Mouse (Mus musculus) cortical plate, adult 2 months (tissue): ENCODE data around the gene Fndc5. TPM values are rescaled to one million over a fixed set of nuclear protein-coding genes. Genes with fewer than 3 reads are reported as not detected.
A peak's percentile ranks its signal among the peaks of the same experiment; 100 is the strongest.

ENCODE experiments used
- H3K27ac ChIP-seq: fragments of 200-500 bp; 2 replicates; pipeline ENCODE4 v1.5.1; 2012; ENCODE audit warnings: low read length, control low read depth, inconsistent platforms; ENCODE audit not compliant: insufficient read depth
- H3K4me1 ChIP-seq: fragments of 200-500 bp; 2 replicates; pipeline ENCODE4 v1.6.1; 2011; ENCODE audit warnings: low read length; ENCODE audit not compliant: control insufficient read depth, insufficient read depth
- H3K4me3 ChIP-seq: fragments of 200-500 bp; 2 replicates; pipeline ENCODE4 v1.5.1; 2011; ENCODE audit warnings: mild to moderate bottlenecking, low read length, control low read depth; ENCODE audit not compliant: insufficient read depth
- CTCF ChIP-seq: fragments of 200-500 bp; IDR thresholded peaks from 2 replicates; pipeline ENCODE4 v1.5.1; 2011; ENCODE audit warnings: mild to moderate bottlenecking, control low read depth, low read length; ENCODE audit not compliant: insufficient read depth; ENCODE audit errors: extremely low read depth
- POLR2A ChIP-seq: fragments of 200-500 bp; IDR thresholded peaks from 2 replicates; pipeline ENCODE4 v1.6.1; 2011; ENCODE audit warnings: mild to moderate bottlenecking, low read length, control low read depth; ENCODE audit not compliant: insufficient read depth; ENCODE audit errors: extremely low read depth
- polyA plus RNA-seq: library from polyadenylated mRNA; depleted of rRNA; stranded (reverse); fragments of >200 nt; gene quantifications from 2 replicates; pipeline ENCODE4 v1.2.3, GENCODE M21; 2012

Gene Fndc5
- polyA plus RNA-seq, 1 experiment = 72.0 TPM

DNA sequence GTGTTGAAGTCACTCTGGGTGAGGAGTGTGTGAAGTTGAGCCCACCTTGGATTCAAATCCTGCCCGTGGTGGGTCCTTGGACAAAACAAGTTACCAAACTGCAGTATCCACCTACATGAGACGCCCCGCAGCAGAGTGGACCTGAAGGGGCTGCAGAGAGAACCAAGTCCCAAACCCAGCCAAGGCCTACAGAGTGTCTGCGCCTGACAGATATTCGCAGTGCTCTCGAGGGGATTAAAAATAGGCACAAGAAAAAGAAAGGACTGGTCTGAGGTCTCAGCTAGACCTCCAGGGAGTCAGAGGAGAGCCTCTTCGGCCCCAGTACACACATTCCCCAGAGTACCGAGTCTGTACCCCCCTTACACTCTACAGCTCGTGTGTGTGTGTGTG is 615 bp upstream of the Fndc5 start:
- Histone ChIP-seq H3K4me3 (peak overlapping the region; percentile 57), H3K27ac (peak overlapping the region; percentile 90), H3K4me1 (peaks cover 4% of the 10 kb centered on the region; the same call in 1 of the 2 replicates)
- TF ChIP-seq CTCF (no peak), POLR2A (no peak)

DNA sequence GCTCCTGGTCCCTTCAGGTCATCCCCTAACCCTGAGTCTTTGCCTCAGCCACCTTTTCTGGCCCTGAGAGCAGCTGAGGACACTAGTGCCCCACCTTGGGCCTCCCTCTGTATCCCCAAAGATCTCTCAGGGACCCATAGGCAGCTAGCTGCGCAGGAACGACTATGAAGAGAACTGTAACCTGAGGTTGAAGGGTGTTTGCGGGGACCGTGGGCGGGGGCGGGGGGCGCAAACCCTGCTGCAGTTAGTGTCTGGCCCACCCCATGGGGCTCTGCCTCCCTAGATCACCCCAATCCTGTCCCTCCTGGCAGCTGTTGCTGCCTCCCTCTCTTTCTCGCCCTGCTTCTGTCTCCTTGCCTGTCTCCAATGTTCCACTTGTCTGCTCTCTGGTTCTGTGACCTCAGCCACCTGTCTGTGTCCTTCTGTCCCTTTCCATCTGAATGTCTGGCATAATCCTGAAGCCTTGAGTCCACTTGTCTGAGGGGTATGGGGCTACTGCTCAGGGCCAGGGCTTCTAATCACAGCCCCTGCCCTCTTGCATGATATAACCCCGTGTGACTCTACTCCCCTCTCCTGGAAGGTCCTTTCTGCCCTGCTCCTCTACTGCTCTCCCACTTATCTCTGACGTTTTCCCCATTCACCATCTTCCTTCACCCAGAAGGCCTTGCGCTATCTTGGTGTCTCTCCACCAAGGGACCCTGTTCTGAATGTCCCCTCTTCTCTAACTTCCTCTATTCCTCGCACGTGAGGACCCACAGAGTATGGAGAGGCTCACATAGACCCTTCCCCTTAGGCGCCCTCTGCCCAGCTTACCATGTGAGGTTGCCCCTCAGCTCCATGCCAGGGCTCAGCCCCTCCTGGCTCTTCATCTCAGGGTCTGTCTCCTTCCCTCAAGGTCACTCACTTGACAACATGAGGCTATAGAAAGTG is 858 bp downstream of the Fndc5 start:
- peak overlapping the region; percentile 57 for H3K4me3 ChIP-seq
- peaks cover 8% of the 10 kb centered on the region for H3K4me1 ChIP-seq
- TF ChIP-seq POLR2A (no peak), CTCF (no peak)
- H3K27ac ChIP-seq = peak overlapping the region; percentile 75; the same call in 1 of the 2 replicates

DNA sequence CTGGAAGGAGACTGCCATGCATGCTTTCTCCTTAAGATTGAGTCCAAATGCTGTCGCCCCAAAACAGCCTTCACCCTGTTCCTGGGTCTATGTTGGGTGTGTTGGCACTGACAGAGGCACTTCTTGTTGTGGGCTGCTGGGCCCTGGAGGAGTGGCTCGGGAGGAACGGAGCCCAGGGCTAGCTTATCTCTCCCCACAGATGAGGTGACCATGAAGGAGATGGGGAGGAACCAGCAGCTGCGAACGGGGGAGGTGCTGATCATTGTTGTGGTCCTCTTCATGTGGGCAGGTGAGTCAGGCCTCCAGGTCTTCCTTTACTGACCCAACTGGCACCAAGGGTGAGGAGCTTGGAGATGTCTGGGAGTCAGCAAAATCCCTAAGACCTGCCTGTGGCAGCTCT is 2.8 kb downstream of the Fndc5 start:
- peaks cover 13% of the 10 kb centered on the region for H3K4me1 ChIP-seq

GRCm38 (mm10) chr4:129140808-129141207 is 4.0 kb downstream of the Fndc5 start:
- Histone ChIP-seq H3K27ac (no peak overlapping the region), H3K4me3 (no peak overlapping the region), H3K4me1 (peaks cover 15% of the 10 kb centered on the region)
- TF ChIP-seq CTCF (no peak), POLR2A (no peak)

More for the DNA sequence above, 2.8 kb downstream of the Fndc5 start:
- Histone ChIP-seq H3K27ac (no peak overlapping the region), H3K4me3 (no peak overlapping the region)
- TF ChIP-seq POLR2A (no peak), CTCF (no peak)

- TF ChIP-seq CTCF = no peak
- no peak for TF ChIP-seq POLR2A
- Histone ChIP-seq H3K4me3 (no peak overlapping the region), H3K27ac (peak overlapping the region; percentile 49), H3K4me1 (peaks cover 16% of the 10 kb centered on the region)
These were observed 5.0 kb downstream of the Fndc5 start for GRCm38 (mm10) chr4:129141560-129142438.

DNA sequence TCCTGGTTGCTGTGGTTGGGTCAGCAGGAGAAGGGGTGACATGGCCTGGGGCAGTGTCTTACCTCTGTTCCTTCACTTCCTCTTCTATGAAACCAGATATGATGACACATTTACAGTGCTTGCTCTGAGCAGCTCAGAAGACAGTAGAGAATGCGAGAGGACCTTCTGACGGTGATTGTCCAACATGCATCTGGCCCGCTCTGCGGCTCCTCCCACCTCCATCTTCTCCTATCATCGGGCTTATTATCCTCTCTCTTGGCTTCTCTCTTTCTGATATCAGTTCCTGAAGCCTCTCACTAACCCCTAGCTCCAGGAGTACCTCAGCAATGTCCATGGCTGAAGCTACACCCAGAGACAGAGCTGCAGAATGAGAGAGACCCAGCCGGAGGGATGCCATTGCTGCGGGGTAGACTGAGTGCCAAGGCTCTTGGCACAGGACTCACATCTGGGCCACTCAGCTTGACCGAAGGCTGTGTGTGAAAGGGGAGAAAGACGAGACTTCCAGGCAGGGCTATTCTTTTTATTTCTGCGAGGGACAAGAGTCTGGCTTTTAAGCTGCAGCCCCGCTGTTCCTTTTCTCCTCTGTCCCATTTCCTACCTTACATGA is 5.7 kb downstream of the Fndc5 start:
- Histone ChIP-seq H3K4me3 (no peak overlapping the region), H3K27ac (no peak overlapping the region), H3K4me1 (peaks cover 16% of the 10 kb centered on the region)
- TF ChIP-seq CTCF (no peak), POLR2A (no peak)

DNA sequence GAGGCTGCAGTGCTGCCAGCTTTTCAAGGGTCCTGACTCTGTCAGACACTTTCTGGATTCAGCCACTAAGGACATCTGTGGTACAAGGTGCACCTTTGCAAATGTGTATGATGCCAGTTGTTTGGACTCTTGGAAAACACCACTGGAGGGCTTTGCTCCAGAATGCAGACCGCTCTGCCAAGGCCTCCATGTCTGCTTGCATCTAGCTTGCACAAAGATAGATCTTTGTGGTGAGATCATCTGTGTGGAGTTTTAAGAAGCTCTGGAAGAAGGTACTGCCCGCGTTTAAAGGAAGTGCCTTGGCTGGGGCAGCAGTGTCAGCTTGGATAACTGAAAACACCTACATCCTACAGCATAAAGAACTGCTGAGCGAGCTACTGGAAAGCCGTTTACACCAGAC is 6.7 kb downstream of the Fndc5 start:
- no peak overlapping the region for H3K4me3 ChIP-seq
- H3K27ac ChIP-seq = no peak overlapping the region
- H3K4me1 ChIP-seq = peaks cover 12% of the 10 kb centered on the region
- TF ChIP-seq CTCF = no peak
- no peak for TF ChIP-seq POLR2A

DNA sequence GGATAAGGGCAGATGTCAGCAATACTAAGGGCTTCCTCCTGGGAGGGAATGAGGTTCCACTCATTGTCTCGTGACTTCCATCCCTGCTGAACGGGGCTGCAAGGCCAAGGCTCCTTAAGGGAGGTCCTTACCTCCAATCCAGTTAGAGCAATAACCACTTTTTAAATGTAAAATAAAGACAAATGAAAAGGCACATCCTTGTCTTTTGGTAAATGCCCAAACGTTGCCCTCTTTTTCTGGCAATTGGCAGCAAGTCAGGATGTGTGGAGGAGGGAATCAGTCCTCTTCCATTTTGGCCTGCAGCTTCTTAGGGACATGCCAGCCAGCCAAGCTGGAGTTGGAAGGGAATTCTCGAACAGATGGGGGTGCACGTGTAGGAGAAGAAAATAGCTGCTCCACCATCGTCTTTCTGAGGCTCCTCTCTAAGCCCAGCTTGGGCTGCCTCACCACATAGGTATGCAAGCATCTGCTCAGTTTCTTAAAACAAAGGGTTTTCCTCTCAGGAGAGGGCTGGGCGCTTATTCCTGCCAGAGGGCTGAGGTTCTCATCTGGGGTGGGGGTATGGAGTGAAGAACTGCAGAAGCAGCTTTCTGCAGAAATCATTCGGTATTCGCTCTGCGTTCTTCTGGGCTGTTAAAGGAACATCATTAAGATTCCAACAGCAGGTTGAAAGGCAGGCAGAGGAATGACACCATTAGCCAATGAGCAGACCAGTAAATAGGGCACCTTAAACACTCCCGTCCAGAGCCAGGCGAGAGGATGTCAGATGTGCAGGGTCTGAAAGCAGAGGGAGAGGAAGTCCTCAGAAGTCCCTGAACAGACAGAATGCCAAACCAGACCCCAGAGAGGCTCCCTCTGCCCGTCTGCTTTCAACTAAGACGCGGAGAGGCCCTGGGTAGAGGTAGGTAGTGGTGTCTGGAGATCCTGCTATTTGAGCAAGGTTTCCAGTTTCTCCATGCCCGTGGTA is 7.9 kb downstream of the Fndc5 start:
- peaks cover 14% of the 10 kb centered on the region for H3K4me1 ChIP-seq
- TF ChIP-seq POLR2A = no peak; the same call in 1 of the 2 replicates
- TF ChIP-seq CTCF = no peak
- H3K4me3 ChIP-seq = no peak overlapping the region
- H3K27ac ChIP-seq = peak overlapping the region; percentile 25

- no peak for TF ChIP-seq CTCF
- no peak for TF ChIP-seq POLR2A
- Histone ChIP-seq H3K27ac (peak overlapping the region; percentile 1; the same call in 1 of the 2 replicates), H3K4me3 (no peak overlapping the region), H3K4me1 (peaks cover 14% of the 10 kb centered on the region)
These were observed 8.6 kb downstream of the Fndc5 start for GRCm38 (mm10) chr4:129145411-129145810.
